Mouse (Mus musculus) liver, embryonic 14.5 days (tissue): ENCODE measurements around the gene Pitx2. TPM values are rescaled to one million over a fixed set of nuclear protein-coding genes. Genes with fewer than 3 reads are reported as not detected.

Experiments used
- ATAC-seq: fragments of 200-750 bp; cut with Nextera tagmentation; 2 replicates; pipeline ENCODE4 v1.8.0; 2017; ENCODE audit warnings: moderate number of reproducible peaks, mild to moderate bottlenecking, moderate library complexity; ENCODE audit not compliant: insufficient read depth
- DNase-seq, 3 experiments: peaks; one replicate each; pipeline ENCODE4 v3.0.0-alpha.2; 2012 to 2013; ENCODE audit warnings: low read depth in 3 of 3, low spot score in 3 of 3
- H3K27ac ChIP-seq: fragments of 300-500 bp; sonication (generic); 2 replicates; pipeline ENCODE4 v1.5.1; 2014; ENCODE audit warnings: moderate library complexity, mild to moderate bottlenecking, control low read depth, inconsistent platforms
- H3K27me3 ChIP-seq: fragments of 300-500 bp; sonication (generic); 2 replicates; pipeline ENCODE4 v1.6.1; 2014; ENCODE audit warnings: mild to moderate bottlenecking, low read length, moderate library complexity; ENCODE audit not compliant: control insufficient read depth, insufficient read depth
- H3K36me3 ChIP-seq: fragments of 300-500 bp; sonication (generic); replicated peaks from 2 replicates; pipeline ENCODE4 v1.6.1; 2014; ENCODE audit warnings: low read depth; ENCODE audit not compliant: control insufficient read depth, insufficient read depth
- H3K4me1 ChIP-seq, 2 experiments: fragments of 200-500 bp in 1 of 2; fragments of 300-500 bp in 1 of 2; sonication (generic) in 1 of 2; replicated peaks; 2 replicates each; pipeline ENCODE4 v1.6.1; 2012 to 2014; ENCODE audit warnings: antibody characterized with exemption in 1 of 2, inconsistent platforms in 1 of 2, low read length in 1 of 2; ENCODE audit not compliant: control insufficient read depth in 2 of 2, insufficient read depth in 2 of 2
- H3K4me2 ChIP-seq: fragments of 300-500 bp; sonication (generic); 2 replicates; pipeline ENCODE4 v1.6.1; 2014; ENCODE audit warnings: low read depth, mild to moderate bottlenecking, control low read depth, moderate library complexity
- H3K4me3 ChIP-seq, 2 experiments: fragments of 200-500 bp in 1 of 2; fragments of 300-500 bp in 1 of 2; sonication (generic) in 1 of 2; 2 replicates each; pipeline ENCODE4 v1.5.1; 2012 to 2014; ENCODE audit warnings: low read depth in 2 of 2, low read length in 2 of 2, mild to moderate bottlenecking in 2 of 2, control low read depth in 1 of 2, inconsistent platforms in 1 of 2, moderate library complexity in 1 of 2; ENCODE audit not compliant: insufficient read depth in 1 of 2
- H3K9ac ChIP-seq: fragments of 300-500 bp; sonication (generic); replicated peaks from 2 replicates; pipeline ENCODE4 v1.6.1; 2014; ENCODE audit warnings: mild to moderate bottlenecking, control low read depth, moderate library complexity
- H3K9me3 ChIP-seq: fragments of 300-500 bp; sonication (generic); 2 replicates; pipeline ENCODE4 v1.6.1; 2016; ENCODE audit warnings: low read length, mixed read lengths; ENCODE audit not compliant: control insufficient read depth
- CTCF ChIP-seq: IDR thresholded peaks from 2 replicates; pipeline ENCODE4 v1.5.1; 2016; ENCODE audit warnings: antibody characterized with exemption, low read depth, control low read depth
- EP300 ChIP-seq: IDR thresholded peaks from 2 replicates; pipeline ENCODE4 v1.6.1; 2016; ENCODE audit warnings: antibody characterized with exemption, low read depth
- WGBS: fragments of 180-500 bp; shearing (Covaris S2); extraction: QIAGEN DNeasy Blood & Tissue Kit; methylation state at CpG from one replicate; pipeline ENCODE4 v1.1.7; 2014; ENCODE audit not compliant: insufficient replicate concordance; 5-methylcytosine and 5-hydroxymethylcytosine counted together
- polyA plus RNA-seq, 2 experiments: library from polyadenylated mRNA; depleted of rRNA in 1 of 2; stranded (reverse) in 1 of 2; unstranded in 1 of 2; fragments of >200 nt; fragmentation: Nextera tagmentation in 1 of 2; extraction: Ambion mirVana in 1 of 2; gene quantifications; 2 replicates each; pipeline versions ENCODE4 v1.2.1 to v1.2.3; 2012 to 2014

The Pitx2 gene
- polyA plus RNA-seq, 2 experiments: 0.36 to 0.71 TPM

- Histone ChIP-seq H3K4me1 (no peaks in the 10 kb centered on the region), H3K4me3 (no peak overlapping the region), H3K9me3 (no peaks in the 10 kb centered on the region), H3K36me3 (no peaks in the 10 kb centered on the region), H3K9ac (no peak overlapping the region), H3K4me2 (no peak overlapping the region), H3K27me3 (peaks cover 76% of the 10 kb centered on the region), H3K27ac (no peak overlapping the region)
- ATAC-seq: no peak
- WGBS: 1% methylated on average over 13 of the region's 13 CpGs
- TF ChIP-seq EP300 (no peak), CTCF (no peak)
- DNase-seq: no peak
These were observed 2.6 kb upstream of the Pitx2 start for GRCm38 (mm10) chr3:129197035-129197434.

- WGBS: 4% methylated on average over 16 of the region's 16 CpGs
- TF ChIP-seq CTCF (no peak), EP300 (no peak)
- H3K27me3 ChIP-seq: peaks cover 82% of the 10 kb centered on the region
- H3K27ac ChIP-seq: no peak overlapping the region
- no peak overlapping the region for H3K4me3 ChIP-seq
- ATAC-seq (no peak), DNase-seq (no peak)
- no peaks in the 10 kb centered on the region for H3K9me3 ChIP-seq
- no peaks in the 10 kb centered on the region for H3K36me3 ChIP-seq
- no peak overlapping the region for H3K9ac ChIP-seq
- no peak overlapping the region for H3K4me2 ChIP-seq
- H3K4me1 ChIP-seq: no peaks in the 10 kb centered on the region
These were observed 1.7 kb upstream of the Pitx2 start for GRCm38 (mm10) chr3:129197786-129198626.

- H3K9me3 ChIP-seq: no peaks in the 10 kb centered on the region
- H3K9ac ChIP-seq: no peak overlapping the region
- H3K4me3 ChIP-seq: no peak overlapping the region
- no peak overlapping the region for H3K27ac ChIP-seq
- WGBS: 4% methylated on average over 11 of the region's 11 CpGs
- DNase-seq (no peak), ATAC-seq (no peak)
- H3K4me2 ChIP-seq: no peak overlapping the region
- H3K4me1 ChIP-seq: no peaks in the 10 kb centered on the region
- no peak for TF ChIP-seq CTCF
- no peak for TF ChIP-seq EP300
- H3K36me3 ChIP-seq: no peaks in the 10 kb centered on the region
- peaks cover 87% of the 10 kb centered on the region for H3K27me3 ChIP-seq
These were observed 1.1 kb upstream of the Pitx2 start for GRCm38 (mm10) chr3:129198627-129198903.

GRCm38 (mm10) chr3:129199160-129199608 is 494 bp upstream of the Pitx2 start:
- H3K27ac ChIP-seq: no peak overlapping the region
- H3K4me3 ChIP-seq: no peak overlapping the region
- no peak overlapping the region for H3K4me2 ChIP-seq
- H3K9ac ChIP-seq: no peak overlapping the region
- no peak for ATAC-seq
- DNase-seq: no peak
- WGBS: 2% methylated on average over 16 of the region's 16 CpGs
- TF ChIP-seq CTCF: no peak
- TF ChIP-seq EP300: no peak
- H3K27me3 ChIP-seq: peaks cover 92% of the 10 kb centered on the region
- no peaks in the 10 kb centered on the region for H3K9me3 ChIP-seq
- no peaks in the 10 kb centered on the region for H3K4me1 ChIP-seq
- no peaks in the 10 kb centered on the region for H3K36me3 ChIP-seq

- H3K4me1 ChIP-seq: no peaks in the 10 kb centered on the region
- no peak overlapping the region for H3K9ac ChIP-seq
- no peak overlapping the region for H3K4me3 ChIP-seq
- H3K27ac ChIP-seq: no peak overlapping the region
- H3K9me3 ChIP-seq: no peaks in the 10 kb centered on the region
- H3K36me3 ChIP-seq: no peaks in the 10 kb centered on the region
- no peak for TF ChIP-seq CTCF
- no peak for TF ChIP-seq EP300
- ATAC-seq (no peak), DNase-seq (no peak)
- H3K27me3 ChIP-seq: peaks cover 94% of the 10 kb centered on the region
- WGBS: 4% methylated on average over 9 of the region's 9 CpGs
- no peak overlapping the region for H3K4me2 ChIP-seq
These were observed 818 bp downstream of the Pitx2 start for GRCm38 (mm10) chr3:129200501-129200890.
